Mouse (Mus musculus) MEL-GATA-1-ER (cell line): ENCODE measurements around the gene Mpdu1.
A peak's percentile ranks its signal among the peaks of the same experiment; 100 is the strongest.
"Not testable (repeated sequence)": the region's sequence is repeated elsewhere in the genome, so short reads cannot be mapped to it uniquely, and the experiment has no call there.

ENCODE experiments used
- DNase-seq: peaks from one replicate; pipeline ENCODE4 v3.0.0-alpha.2; 2012; ENCODE audit warnings: low read depth; ENCODE audit errors: extremely low read depth

The Mpdu1 gene

GRCm38 (mm10) chr11:69665457-69665960, 3.1 kb upstream of the Mpdu1 start:
- DNase-seq = no peak

- no peak for DNase-seq
These were observed 2.4 kb upstream of the Mpdu1 start for GRCm38 (mm10) chr11:69664841-69665240.

GRCm38 (mm10) chr11:69663795-69664194, 1.4 kb upstream of the Mpdu1 start:
- DNase-seq = no peak

GRCm38 (mm10) chr11:69662967-69663671, 677 bp upstream of the Mpdu1 start:
- no peak for DNase-seq

- no peak for DNase-seq
These were observed 1.1 kb downstream of the Mpdu1 start for GRCm38 (mm10) chr11:69661221-69661881.

GRCm38 (mm10) chr11:69657462-69657881, 5.0 kb downstream of the Mpdu1 start:
- DNase-seq = no peak

- no peak for DNase-seq
These were observed 5.6 kb downstream of the Mpdu1 start for GRCm38 (mm10) chr11:69656617-69657461.

GRCm38 (mm10) chr11:69656065-69656455, 6.4 kb downstream of the Mpdu1 start:
- no peak for DNase-seq

- no peak for DNase-seq
These were observed 7.0 kb downstream of the Mpdu1 start, which contains the start of gene Sox15 for GRCm38 (mm10) chr11:69655264-69656064. TSS of gene Sox15 (plus strand) at chr11:69655314.

- DNase-seq = no peak
These were observed 7.7 kb downstream of the Mpdu1 start for GRCm38 (mm10) chr11:69654760-69655159.

GRCm38 (mm10) chr11:69653399-69653798, 9.0 kb downstream of the Mpdu1 start:
- DNase-seq = no peak

GRCm38 (mm10) chr11:69645860-69646259, 16.6 kb downstream of the Mpdu1 start:
- DNase-seq = no peak

GRCm38 (mm10) chr11:69635471-69635870, 27.0 kb downstream of the Mpdu1 start:
- DNase-seq = no peak

GRCm38 (mm10) chr11:69633128-69633866, 29.1 kb downstream of the Mpdu1 start:
- DNase-seq = no peak

- peak; percentile 99 for DNase-seq
These were observed 30.0 kb downstream of the Mpdu1 start, which contains the start of gene Fxr2 for GRCm38 (mm10) chr11:69632284-69633089. TSS of gene Fxr2 (plus strand) at chr11:69632990.

- DNase-seq = no peak
These were observed 32.6 kb downstream of the Mpdu1 start for GRCm38 (mm10) chr11:69629802-69630201.

- no peak for DNase-seq
These were observed 34.2 kb downstream of the Mpdu1 start for GRCm38 (mm10) chr11:69628286-69628685.

- not testable (repeated sequence) for DNase-seq
These were observed 38.1 kb downstream of the Mpdu1 start for GRCm38 (mm10) chr11:69624339-69624738.

- no peak for DNase-seq
These were observed 39.4 kb downstream of the Mpdu1 start for GRCm38 (mm10) chr11:69623006-69623405.
